Mouse (Mus musculus) midbrain, embryonic 15.5 days (tissue): ENCODE data around the gene Tmem183a. TPM values are rescaled to one million over a fixed set of nuclear protein-coding genes. Genes with fewer than 3 reads are reported as not detected.

Experiments used
- ATAC-seq: fragments of 200-750 bp; cut with Nextera tagmentation; replicated peaks from 2 replicates; pipeline ENCODE4 v1.8.0; 2017; ENCODE audit warnings: moderate TSS enrichment
- H3K27ac ChIP-seq: fragments of 300-500 bp; sonication (generic); 2 replicates; pipeline ENCODE4 v1.5.1; 2015; ENCODE audit warnings: mild to moderate bottlenecking, inconsistent platforms
- H3K27me3 ChIP-seq: fragments of 300-500 bp; sonication (generic); replicated peaks from 2 replicates; pipeline ENCODE4 v1.6.1; 2015; ENCODE audit warnings: inconsistent platforms
- H3K36me3 ChIP-seq: fragments of 300-500 bp; sonication (generic); replicated peaks from 2 replicates; pipeline ENCODE4 v1.6.1; 2015; ENCODE audit warnings: inconsistent platforms
- H3K4me1 ChIP-seq: fragments of 300-500 bp; sonication (generic); 2 replicates; pipeline ENCODE4 v1.6.1; 2015; ENCODE audit warnings: inconsistent platforms
- H3K4me2 ChIP-seq: fragments of 300-500 bp; sonication (generic); 2 replicates; pipeline ENCODE4 v1.6.1; 2015; ENCODE audit warnings: inconsistent platforms, mild to moderate bottlenecking, moderate library complexity
- H3K4me3 ChIP-seq: fragments of 300-500 bp; sonication (generic); 2 replicates; pipeline ENCODE4 v1.5.1; 2015; ENCODE audit warnings: mild to moderate bottlenecking, inconsistent platforms
- H3K9ac ChIP-seq: fragments of 300-500 bp; sonication (generic); 2 replicates; pipeline ENCODE4 v1.6.1; 2015; ENCODE audit warnings: mild to moderate bottlenecking, inconsistent platforms
- H3K9me3 ChIP-seq: fragments of 300-500 bp; sonication (generic); 2 replicates; pipeline ENCODE4 v1.6.1; 2016; ENCODE audit warnings: inconsistent platforms
- WGBS: fragments of 180-500 bp; shearing (Covaris S2); methylation state at CpG from one replicate; pipeline ENCODE4 v1.1.7; 2015; ENCODE audit warnings: mixed read lengths; 5-methylcytosine and 5-hydroxymethylcytosine counted together
- polyA plus RNA-seq: library from polyadenylated mRNA; unstranded; fragments of >200 nt; fragmentation: Nextera tagmentation; extraction: Ambion mirVana; gene quantifications from 2 replicates; pipeline ENCODE4 v1.2.1, GENCODE M21; 2015

Gene Tmem183a
- polyA plus RNA-seq: 144 and 147 TPM in 2 replicates

- H3K9ac ChIP-seq: peak within 1 kb of the TSS; percentile 96
- H3K9me3 ChIP-seq: no peaks in the 10 kb centered on the region
- H3K4me1 ChIP-seq: peaks cover 27% of the 10 kb centered on the region
- ATAC-seq: peak; percentile 97
- peak within 1 kb of the TSS; percentile 88 for H3K27ac ChIP-seq
- H3K36me3 ChIP-seq: peaks cover 9% of the 10 kb centered on the region; the same call in 1 of the 2 replicates
- 0% methylated on average over 38 of the region's 38 CpGs for WGBS
- H3K4me2 ChIP-seq: peak within 1 kb of the TSS; percentile 66
- H3K4me3 ChIP-seq: peak within 1 kb of the TSS; percentile 93
- H3K27me3 ChIP-seq: no peaks in the 10 kb centered on the region
These were observed at the start of gene Tmem183a for GRCm38 (mm10) chr1:134361857-134362212. Gene Tmem183a (minus strand): TSS chr1:134361979.

GRCm38 (mm10) chr1:134408080-134408479 lies 46.3 kb upstream of the Tmem183a start:
- H3K9me3 ChIP-seq: no peaks in the 10 kb centered on the region
- no peak for ATAC-seq
- 71% methylated on average over 8 of the region's 8 CpGs for WGBS

GRCm38 (mm10) chr1:134406414-134406771 lies 44.6 kb upstream of the Tmem183a start:
- Histone ChIP-seq H3K4me1 (peaks cover 8% of the 10 kb centered on the region), H3K36me3 (no peaks in the 10 kb centered on the region), H3K4me2 (peak overlapping the region; percentile 95), H3K4me3 (peak overlapping the region; percentile 65), H3K9me3 (no peaks in the 10 kb centered on the region), H3K27ac (no peak overlapping the region), H3K9ac (peak overlapping the region; percentile 57), H3K27me3 (no peaks in the 10 kb centered on the region)
- peak; percentile 52 for ATAC-seq
- 31% methylated on average over 8 of the region's 8 CpGs for WGBS

More at GRCm38 (mm10) chr1:134408080-134408479, 46.3 kb upstream of the Tmem183a start:
- no peak overlapping the region for H3K4me3 ChIP-seq
- no peak overlapping the region for H3K27ac ChIP-seq
- H3K27me3 ChIP-seq: no peaks in the 10 kb centered on the region
- no peaks in the 10 kb centered on the region for H3K36me3 ChIP-seq
- H3K4me1 ChIP-seq: peaks cover 8% of the 10 kb centered on the region
- no peak overlapping the region for H3K9ac ChIP-seq
- H3K4me2 ChIP-seq: no peak overlapping the region

GRCm38 (mm10) chr1:134405509-134406413 lies 44.0 kb upstream of the Tmem183a start, which contains the start of gene Cyb5r1:
Gene Cyb5r1 (plus strand): TSS chr1:134405559.
- H3K9me3 ChIP-seq: no peaks in the 10 kb centered on the region
- under 1% methylated on average over 43 of the region's 43 CpGs for WGBS
- peak; percentile 91 for ATAC-seq
- peak within 1 kb of the TSS; percentile 57 for H3K9ac ChIP-seq
- 0 out of 2 replicates have a peak within 1 kb of the TSS, but pooled peaks have one; percentile 2 for H3K27ac ChIP-seq
- H3K36me3 ChIP-seq: no peaks in the 10 kb centered on the region
- H3K4me2 ChIP-seq: peak within 1 kb of the TSS; percentile 95
- peak within 1 kb of the TSS; percentile 65 for H3K4me3 ChIP-seq
- H3K4me1 ChIP-seq: peaks cover 8% of the 10 kb centered on the region
- H3K27me3 ChIP-seq: no peaks in the 10 kb centered on the region

- H3K4me2 ChIP-seq: no peak overlapping the region
- H3K4me1 ChIP-seq: no peaks in the 10 kb centered on the region
- no peak overlapping the region for H3K4me3 ChIP-seq
- H3K9ac ChIP-seq: no peak overlapping the region
- no peak for ATAC-seq
- H3K27me3 ChIP-seq: no peaks in the 10 kb centered on the region
- H3K36me3 ChIP-seq: no peaks in the 10 kb centered on the region
- H3K27ac ChIP-seq: no peak overlapping the region
- H3K9me3 ChIP-seq: no peaks in the 10 kb centered on the region
- 52% methylated on average over 5 of the region's 5 CpGs for WGBS
These were observed 38.0 kb upstream of the Tmem183a start for GRCm38 (mm10) chr1:134399735-134400134.

- Histone ChIP-seq H3K27me3 (no peaks in the 10 kb centered on the region), H3K4me1 (no peaks in the 10 kb centered on the region), H3K27ac (no peak overlapping the region), H3K9ac (no peak overlapping the region), H3K4me3 (no peak overlapping the region), H3K36me3 (no peaks in the 10 kb centered on the region), H3K4me2 (no peak overlapping the region), H3K9me3 (no peaks in the 10 kb centered on the region)
- WGBS: 88% methylated on average over 12 of the region's 12 CpGs
- no peak for ATAC-seq
These were observed 36.4 kb upstream of the Tmem183a start for GRCm38 (mm10) chr1:134398210-134398609.

- H3K36me3 ChIP-seq: no peaks in the 10 kb centered on the region
- no peaks in the 10 kb centered on the region for H3K9me3 ChIP-seq
- no peaks in the 10 kb centered on the region for H3K4me1 ChIP-seq
- WGBS: 71% methylated on average over 5 of the region's 5 CpGs
- H3K27ac ChIP-seq: no peak overlapping the region
- H3K4me2 ChIP-seq: no peak overlapping the region
- ATAC-seq: no peak
- H3K27me3 ChIP-seq: no peaks in the 10 kb centered on the region
- no peak overlapping the region for H3K9ac ChIP-seq
- no peak overlapping the region for H3K4me3 ChIP-seq
These were observed 32.0 kb upstream of the Tmem183a start for GRCm38 (mm10) chr1:134393827-134394226.

- H3K4me2 ChIP-seq: no peak within 1 kb of the TSS
- no peak within 1 kb of the TSS for H3K9ac ChIP-seq
- no peaks in the 10 kb centered on the region for H3K36me3 ChIP-seq
- ATAC-seq: no peak
- H3K27me3 ChIP-seq: no peaks in the 10 kb centered on the region
- H3K27ac ChIP-seq: no peak within 1 kb of the TSS
- H3K4me3 ChIP-seq: no peak within 1 kb of the TSS
- WGBS: 98% methylated on average over 1 of the region's 1 CpGs
- no peaks in the 10 kb centered on the region for H3K9me3 ChIP-seq
- peaks cover 12% of the 10 kb centered on the region for H3K4me1 ChIP-seq
These were observed 23.9 kb upstream of the Tmem183a start, which contains the start of gene 4933406M09Rik for GRCm38 (mm10) chr1:134385666-134386065. Gene 4933406M09Rik (plus strand): TSS chr1:134385940.

GRCm38 (mm10) chr1:134385176-134385575 lies 23.4 kb upstream of the Tmem183a start:
- H3K4me3 ChIP-seq: no peak overlapping the region
- no peak overlapping the region for H3K4me2 ChIP-seq
- no peak for ATAC-seq
- no peaks in the 10 kb centered on the region for H3K27me3 ChIP-seq
- H3K27ac ChIP-seq: no peak overlapping the region
- H3K36me3 ChIP-seq: no peaks in the 10 kb centered on the region
- H3K9me3 ChIP-seq: no peaks in the 10 kb centered on the region
- no peak overlapping the region for H3K9ac ChIP-seq
- peaks cover 12% of the 10 kb centered on the region for H3K4me1 ChIP-seq

- Histone ChIP-seq H3K4me3 (no peak overlapping the region), H3K4me2 (no peak overlapping the region), H3K27me3 (no peaks in the 10 kb centered on the region), H3K36me3 (no peaks in the 10 kb centered on the region), H3K9me3 (no peaks in the 10 kb centered on the region), H3K27ac (no peak overlapping the region), H3K9ac (no peak overlapping the region), H3K4me1 (peaks cover 12% of the 10 kb centered on the region)
- 82% methylated on average over 4 of the region's 4 CpGs for WGBS
- no peak for ATAC-seq
These were observed 22.8 kb upstream of the Tmem183a start for GRCm38 (mm10) chr1:134384581-134384980.

GRCm38 (mm10) chr1:134381795-134382625 lies 20.2 kb upstream of the Tmem183a start:
- Histone ChIP-seq H3K9ac (no peak overlapping the region), H3K4me2 (peak overlapping the region; percentile 51), H3K27me3 (no peaks in the 10 kb centered on the region), H3K9me3 (no peaks in the 10 kb centered on the region), H3K36me3 (no peaks in the 10 kb centered on the region), H3K27ac (no peak overlapping the region), H3K4me1 (peaks cover 12% of the 10 kb centered on the region), H3K4me3 (peak overlapping the region; percentile 31)
- ATAC-seq: no peak
- 14% methylated on average over 19 of the region's 19 CpGs for WGBS

GRCm38 (mm10) chr1:134381051-134381450 lies 19.3 kb upstream of the Tmem183a start:
- 86% methylated on average over 2 of the region's 2 CpGs for WGBS
- ATAC-seq: no peak
- Histone ChIP-seq H3K9ac (no peak overlapping the region), H3K27me3 (no peaks in the 10 kb centered on the region), H3K4me3 (no peak overlapping the region), H3K4me2 (no peak overlapping the region), H3K9me3 (no peaks in the 10 kb centered on the region), H3K27ac (no peak overlapping the region), H3K36me3 (no peaks in the 10 kb centered on the region), H3K4me1 (peaks cover 12% of the 10 kb centered on the region)
